Mouse (Mus musculus) CH12.LX (cell line): Measurements from ENCODE around the gene Hes6. TPM values are rescaled to one million over a fixed set of nuclear protein-coding genes. Genes with fewer than 3 reads are reported as not detected.

Experiments
- DNase-seq: peaks from one replicate; pipeline ENCODE4 v3.0.0-alpha.2; 2013; ENCODE audit errors: extremely low read depth
- H3K27ac ChIP-seq: 2 replicates; pipeline ENCODE4 v1.5.1; 2012; ENCODE audit warnings: low read depth, mild to moderate bottlenecking, control low read depth, moderate library complexity; ENCODE audit not compliant: insufficient read depth
- H3K27me3 ChIP-seq: replicated peaks from 2 replicates; pipeline ENCODE3; 2012; ENCODE audit warnings: inconsistent platforms
- H3K36me3 ChIP-seq, 2 experiments: replicated peaks in 1 of 2; 2 replicates each; pipeline versions ENCODE3 to v1.6.1; 2012; ENCODE audit warnings: inconsistent platforms in 1 of 2, low read length in 1 of 2, mild to moderate bottlenecking in 1 of 2, mixed read lengths in 1 of 2, moderate library complexity in 1 of 2; ENCODE audit not compliant: control insufficient read depth in 1 of 2, insufficient read depth in 1 of 2
- H3K4me1 ChIP-seq, 2 experiments: 2 replicates each; pipeline ENCODE4 v1.6.1; 2012; ENCODE audit warnings: inconsistent platforms in 1 of 2, moderate library complexity in 1 of 2; ENCODE audit not compliant: insufficient read depth in 2 of 2, control insufficient read depth in 1 of 2
- H3K4me2 ChIP-seq: 2 replicates; pipeline ENCODE4 v1.6.1; 2012; ENCODE audit warnings: low read depth, mild to moderate bottlenecking, control low read depth; ENCODE audit not compliant: poor library complexity, insufficient read depth, severe bottlenecking
- H3K4me3 ChIP-seq, 3 experiments: fragments of 150-350 bp in 1 of 3; sonication (generic) in 1 of 3; replicated peaks in 1 of 3; 2 replicates each; pipeline versions ENCODE3 to v1.5.1; 2011 to 2012; ENCODE audit warnings: low read depth in 2 of 3, low read length in 2 of 3, mild to moderate bottlenecking in 2 of 3, moderate library complexity in 2 of 3, control low read depth in 1 of 3, improper control_type of control experiment in 1 of 3, inconsistent platforms in 1 of 3, mixed read lengths in 1 of 3; ENCODE audit not compliant: poor library complexity in 1 of 3
- H3K79me2 ChIP-seq: replicated peaks from 2 replicates; pipeline ENCODE4 v1.6.1; 2012; ENCODE audit warnings: mild to moderate bottlenecking, moderate library complexity; ENCODE audit not compliant: control insufficient read depth, poor library complexity, insufficient read depth, severe bottlenecking; ENCODE audit errors: extremely low read depth
- H3K9ac ChIP-seq: 2 replicates; pipeline ENCODE4 v1.6.1; 2012; ENCODE audit warnings: low read depth, mild to moderate bottlenecking, control low read depth, moderate library complexity; ENCODE audit not compliant: insufficient read depth
- H3K9me3 ChIP-seq: replicated peaks from 2 replicates; pipeline ENCODE3; 2012; ENCODE audit warnings: low read length, inconsistent platforms, mixed read lengths
- BHLHE40 ChIP-seq: IDR thresholded peaks from 2 replicates; pipeline ENCODE4 v1.6.1; 2011; ENCODE audit warnings: mild to moderate bottlenecking, low read depth, low read length, improper control_type of control experiment
- CHD1 ChIP-seq: IDR thresholded peaks from 2 replicates; pipeline ENCODE4 v1.6.1; 2012; ENCODE audit warnings: low read depth, low read length, improper control_type of control experiment, inconsistent platforms
- CHD2 ChIP-seq: IDR thresholded peaks from 2 replicates; pipeline ENCODE4 v1.6.1; 2011; ENCODE audit warnings: low read length, improper control_type of control experiment
- E2F4 ChIP-seq: IDR thresholded peaks from 2 replicates; pipeline ENCODE4 v1.6.1; 2011; ENCODE audit warnings: low read depth, low read length, improper control_type of control experiment; ENCODE audit not compliant: insufficient replicate concordance
- ELF1 ChIP-seq: IDR thresholded peaks from 2 replicates; pipeline ENCODE4 v1.6.1; 2014; ENCODE audit warnings: low read depth, mild to moderate bottlenecking, inconsistent platforms, low read length, improper control_type of control experiment
- EP300 ChIP-seq: IDR thresholded peaks from 2 replicates; pipeline ENCODE4 v1.6.1; 2011; ENCODE audit warnings: low read length, improper control_type of control experiment
- ETS1 ChIP-seq: conservative IDR thresholded peaks from 2 replicates; pipeline ENCODE4 v1.6.1; 2012; ENCODE audit warnings: low read depth, mild to moderate bottlenecking, inconsistent platforms, low read length, improper control_type of control experiment, moderate library complexity
- GABPA ChIP-seq: IDR thresholded peaks from 2 replicates; pipeline ENCODE4 v1.6.1; 2012; ENCODE audit warnings: low read depth, low read length, improper control_type of control experiment, inconsistent platforms; ENCODE audit not compliant: insufficient replicate concordance
- HCFC1 ChIP-seq: IDR thresholded peaks from 2 replicates; pipeline ENCODE4 v1.6.1; 2012; ENCODE audit warnings: low read depth, mild to moderate bottlenecking, inconsistent platforms, low read length, improper control_type of control experiment
- IRF4 ChIP-seq: IDR thresholded peaks from 2 replicates; pipeline ENCODE4 v1.6.1; 2014; ENCODE audit warnings: low read depth, mild to moderate bottlenecking, inconsistent platforms, low read length, improper control_type of control experiment
- KAT2A ChIP-seq: IDR thresholded peaks from 2 replicates; pipeline ENCODE4 v1.6.1; 2012; ENCODE audit warnings: low read length, improper control_type of control experiment, inconsistent platforms; ENCODE audit not compliant: insufficient replicate concordance
- MAZ ChIP-seq: IDR thresholded peaks from 2 replicates; pipeline ENCODE4 v1.6.1; 2012; ENCODE audit warnings: low read depth, mild to moderate bottlenecking, inconsistent platforms, low read length, improper control_type of control experiment, moderate library complexity
- MEF2A ChIP-seq: IDR thresholded peaks from 2 replicates; pipeline ENCODE4 v1.6.1; 2014; ENCODE audit warnings: low read depth, mild to moderate bottlenecking, inconsistent platforms, low read length, improper control_type of control experiment, borderline replicate concordance
- MYC ChIP-seq: IDR thresholded peaks from 2 replicates; pipeline ENCODE4 v1.6.1; 2011; ENCODE audit warnings: low read depth, mild to moderate bottlenecking, improper control_type of control experiment, low read length
- POLR2AphosphoS2 ChIP-seq: IDR thresholded peaks from 2 replicates; pipeline ENCODE4 v1.6.1; 2011; ENCODE audit warnings: low read depth, low read length, improper control_type of control experiment
- RAD21 ChIP-seq: IDR thresholded peaks from 2 replicates; pipeline ENCODE4 v1.6.1; 2011; ENCODE audit warnings: low read depth, mild to moderate bottlenecking, low read length, improper control_type of control experiment, moderate library complexity
- SIN3A ChIP-seq: IDR thresholded peaks from 2 replicates; pipeline ENCODE4 v1.6.1; 2012; ENCODE audit warnings: low read length, improper control_type of control experiment, inconsistent platforms
- TCF12 ChIP-seq: IDR thresholded peaks from 2 replicates; pipeline ENCODE4 v1.6.1; 2014; ENCODE audit warnings: low read depth, mild to moderate bottlenecking, inconsistent platforms, low read length, improper control_type of control experiment
- USF1 ChIP-seq: IDR thresholded peaks from 2 replicates; pipeline ENCODE4 v1.6.1; 2014; ENCODE audit warnings: low read depth, mild to moderate bottlenecking, inconsistent platforms, low read length, improper control_type of control experiment
- USF2 ChIP-seq: conservative IDR thresholded peaks from 2 replicates; pipeline ENCODE4 v1.6.1; 2011; ENCODE audit warnings: low read depth, low read length, improper control_type of control experiment
- ZMIZ1 ChIP-seq: IDR thresholded peaks from 2 replicates; pipeline ENCODE4 v1.6.1; 2012; ENCODE audit warnings: low read depth, mild to moderate bottlenecking, inconsistent platforms, low read length, improper control_type of control experiment
- ZNF384 ChIP-seq: IDR thresholded peaks from 2 replicates; pipeline ENCODE4 v1.6.1; 2012; ENCODE audit warnings: low read depth, low read length, improper control_type of control experiment, inconsistent platforms
- dilution Hi-C: fragments of 300-500 bp; cut with MboI; formaldehyde crosslinking; loops from 2 replicates; pipeline ENCODE4 v1.14.3; 2020; ENCODE audit warnings: low sequenced_read_pairs; ENCODE audit not compliant: extremely low pct_unique_long_range_greater_than_20kb, extremely low pct_ligation_motif_present
- in situ Hi-C: fragments of 300-500 bp; cut with MboI; formaldehyde crosslinking; loops from 3 replicates; pipeline ENCODE4 v1.14.3; 2019; ENCODE audit warnings: low sequenced_read_pairs, low pct_ligation_motif_present, low pct_unique_long_range_greater_than_20kb, mixed read lengths
- polyA plus RNA-seq: library from polyadenylated mRNA; unstranded; fragments of >175 nt; gene quantifications from 2 replicates; pipeline ENCODE4 v1.2.1, GENCODE M21; 2012; ENCODE audit warnings: low read depth; ENCODE audit not compliant: insufficient read length
- total RNA-seq, 2 experiments: library from RNA; depleted of rRNA; stranded (reverse); fragments of 300-350 nt in 1 of 2; fragments of >200 nt in 1 of 2; gene quantifications; 2 replicates each; pipeline ENCODE4 v1.2.3; 2012 to 2014

Gene Hes6
- total and polyA plus RNA-seq, 3 experiments, result 15.4 to 25.7 (median 21.1) TPM

- no peak overlapping the region for H3K4me2 ChIP-seq
- no peak overlapping the region for H3K9ac ChIP-seq
- H3K36me3 ChIP-seq, result peaks cover 39 to 68% of the 10 kb centered on the region in 2 experiments
- H3K27me3 ChIP-seq, result no peaks in the 10 kb centered on the region
- no peaks in the 10 kb centered on the region for H3K79me2 ChIP-seq
- no peak overlapping the region for H3K4me3 ChIP-seq
- in situ Hi-C loops (no loop called here), dilution Hi-C loops (no loop called here)
- DNase-seq, result no peak
- peak; percentile 60 for TF ChIP-seq SIN3A
- TF ChIP-seq ELF1, result peak; percentile 26; the same call in 1 of the 2 replicates
- no peak for TF ChIP-seq USF1
- no peak for TF ChIP-seq RAD21
- TF ChIP-seq IRF4, result peak; percentile 78
- no peak for TF ChIP-seq ZNF384
- TF ChIP-seq MEF2A, result peak; percentile 65; the same call in 1 of the 2 replicates
- TF ChIP-seq MYC, result peak; percentile 22; the same call in 1 of the 2 replicates
- TF ChIP-seq ZMIZ1, result no peak
- TF ChIP-seq USF2, result no peak
- no peak for TF ChIP-seq POLR2AphosphoS2
- peak; percentile 78; the same call in 1 of the 2 replicates for TF ChIP-seq TCF12
- 0 out of 2 replicates have a peak, but pooled peaks have one; percentile 31 for TF ChIP-seq CHD2
- TF ChIP-seq E2F4, result no peak
- peak; percentile 29; the same call in 1 of the 2 replicates for TF ChIP-seq BHLHE40
- 0 out of 2 replicates have a peak, but pooled peaks have one; percentile 17 for TF ChIP-seq MAZ
- TF ChIP-seq ETS1, result peak; percentile 62; the same call in 1 of the 2 replicates
- TF ChIP-seq HCFC1, result no peak; the same call in 1 of the 2 replicates
- no peak for TF ChIP-seq GABPA
- no peak for TF ChIP-seq KAT2A
- TF ChIP-seq CHD1, result peak; percentile 95
- no peak for TF ChIP-seq EP300
- H3K27ac ChIP-seq, result no peak overlapping the region; the same call in 1 of the 2 replicates
- H3K9me3 ChIP-seq, result no peaks in the 10 kb centered on the region
- H3K4me1 ChIP-seq, result peaks cover 16 to 36% of the 10 kb centered on the region in 2 experiments
Measured at GRCm38 (mm10) chr1:91436380-91437082, 22.7 kb upstream of the Hes6 start.
